Mouse (Mus musculus) olfactory bulb, adult 2 months (tissue): ENCODE data around the gene Sorcs3.

Experiments used
- CTCF ChIP-seq: fragments of 200-500 bp; IDR thresholded peaks from 2 replicates; pipeline ENCODE4 v1.5.1; 2012; ENCODE audit warnings: low read depth, mild to moderate bottlenecking, low read length, moderate library complexity; ENCODE audit not compliant: insufficient read depth
- POLR2A ChIP-seq: fragments of 200-500 bp; IDR thresholded peaks from 2 replicates; pipeline ENCODE4 v1.6.1; 2012; ENCODE audit warnings: mild to moderate bottlenecking, low read depth, low read length, moderate library complexity; ENCODE audit not compliant: insufficient read depth

- TF ChIP-seq CTCF (no peak), POLR2A (no peak)
These were observed 501.1 kb downstream of the Sorcs3 start for GRCm38 (mm10) chr19:48706924-48707320.
